Mouse (Mus musculus) frontal cortex, adult 2 months (tissue): Measurements from ENCODE around the gene Mt1. TPM values are rescaled to one million over a fixed set of nuclear protein-coding genes. Genes with fewer than 3 reads are reported as not detected.

ENCODE experiments used
- DNase-seq, 2 experiments: peaks; one replicate each; pipeline ENCODE4 v3.0.0; 2022; ENCODE audit warnings: low spot score in 1 of 2; ENCODE audit errors: extremely low spot score in 1 of 2
- polyA plus RNA-seq: library from polyadenylated mRNA; depleted of rRNA; stranded (reverse); fragments of >200 nt; gene quantifications from 2 replicates; pipeline ENCODE4 v1.2.3, GENCODE M21; 2012; rRNA removed

The Mt1 gene
- polyA plus RNA-seq, 1 experiment = 874 TPM

DNA sequence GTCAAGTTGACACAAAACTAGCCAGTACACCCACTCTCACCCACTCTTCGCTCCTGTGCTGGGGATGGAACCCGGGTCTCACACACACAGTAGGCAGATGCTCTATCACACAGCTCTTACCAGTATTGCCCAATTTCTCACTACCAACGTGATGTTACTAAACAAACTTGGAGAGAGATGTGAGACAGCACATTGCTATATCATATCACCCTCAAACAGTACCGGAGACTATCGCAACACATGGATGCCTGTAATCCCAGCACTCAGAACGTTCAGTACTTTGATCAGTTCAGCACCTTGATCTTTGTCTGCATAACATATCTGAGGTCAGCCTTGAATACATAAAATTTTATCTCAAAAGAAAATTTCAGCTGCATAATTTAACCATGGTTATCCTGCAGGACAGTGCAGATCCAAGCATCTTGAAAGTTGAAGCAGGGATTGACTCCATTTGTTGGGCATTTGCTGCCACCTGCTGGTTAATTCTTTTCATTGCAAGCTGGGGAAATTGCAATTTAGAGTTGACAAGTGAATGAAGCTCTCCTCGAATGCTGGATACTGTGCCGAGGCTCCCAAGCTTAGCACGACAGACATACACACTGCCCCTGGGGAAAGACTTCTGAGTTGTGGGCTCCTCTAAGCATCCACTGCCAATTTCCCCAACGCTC lies 20.5 kb downstream of the Mt1 start:
- peak in 1 of 2 experiments; percentile 90 for DNase-seq

GRCm38 (mm10) chr8:94204043-94204442 lies 25.2 kb downstream of the Mt1 start:
- no peak for DNase-seq

DNA sequence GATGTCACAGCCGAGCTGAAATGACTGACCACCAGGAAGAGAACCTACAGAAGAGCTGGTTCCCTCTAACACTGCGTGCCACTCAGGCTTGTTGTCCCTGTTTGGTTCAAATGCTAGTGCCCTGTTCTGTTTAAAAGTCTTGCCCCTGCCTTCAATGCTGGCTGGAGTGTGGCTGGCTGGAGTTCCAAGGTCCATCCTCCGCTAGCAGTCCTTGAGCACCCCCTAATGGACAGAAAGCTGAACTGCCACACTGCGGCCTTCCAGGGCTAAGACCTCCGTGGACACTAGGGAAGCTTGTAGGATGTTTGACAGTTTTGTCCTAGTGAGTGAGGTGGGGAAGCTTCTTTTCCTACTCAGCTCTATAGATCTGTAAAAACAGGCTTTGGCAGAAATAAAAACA lies 26.9 kb downstream of the Mt1 start:
- DNase-seq = peak in 1 of 2 experiments; percentile 81

DNA sequence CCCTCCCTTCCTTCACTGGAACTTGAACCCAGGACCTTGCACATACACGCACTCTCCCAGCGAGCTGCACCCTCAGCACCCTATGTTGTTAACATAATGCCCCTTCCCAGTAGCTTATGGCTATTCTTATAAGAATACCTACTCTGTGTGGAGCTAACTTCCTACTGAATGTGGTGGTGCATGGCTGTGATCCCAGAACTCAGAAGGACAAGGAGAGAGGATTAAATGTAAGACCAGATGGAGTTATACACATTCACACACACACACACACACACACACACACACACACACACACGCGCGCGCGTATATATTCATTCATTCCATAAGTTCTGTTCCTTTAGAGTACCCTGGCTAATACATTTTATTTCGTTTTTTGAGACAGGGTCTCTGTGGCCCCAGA lies 27.4 kb downstream of the Mt1 start:
- peak in 1 of 2 experiments; percentile 51 for DNase-seq

- DNase-seq = no peak
Observed at GRCm38 (mm10) chr8:94207491-94207890, 28.6 kb downstream of the Mt1 start.

DNA sequence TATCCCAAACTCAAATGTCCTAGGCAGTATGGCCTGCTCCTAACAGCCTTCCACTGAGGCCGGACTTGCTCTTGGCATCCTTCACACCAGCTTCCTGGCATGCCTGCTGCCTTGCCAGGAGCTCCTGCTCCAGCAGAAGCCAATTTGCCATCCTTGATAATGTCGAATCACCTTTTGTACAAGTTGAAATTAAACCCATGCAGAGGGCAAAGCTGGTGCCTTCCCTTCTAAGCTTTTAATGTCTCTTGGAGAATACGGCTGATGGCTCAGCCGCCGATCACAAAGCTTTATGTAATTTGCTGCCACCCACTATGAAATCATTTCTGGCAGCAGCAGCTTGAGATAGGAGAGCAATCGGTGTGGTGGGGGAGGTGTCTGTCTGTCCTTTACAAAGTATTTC lies 30.8 kb downstream of the Mt1 start:
- peak; percentile 63 to 83 for DNase-seq

DNA sequence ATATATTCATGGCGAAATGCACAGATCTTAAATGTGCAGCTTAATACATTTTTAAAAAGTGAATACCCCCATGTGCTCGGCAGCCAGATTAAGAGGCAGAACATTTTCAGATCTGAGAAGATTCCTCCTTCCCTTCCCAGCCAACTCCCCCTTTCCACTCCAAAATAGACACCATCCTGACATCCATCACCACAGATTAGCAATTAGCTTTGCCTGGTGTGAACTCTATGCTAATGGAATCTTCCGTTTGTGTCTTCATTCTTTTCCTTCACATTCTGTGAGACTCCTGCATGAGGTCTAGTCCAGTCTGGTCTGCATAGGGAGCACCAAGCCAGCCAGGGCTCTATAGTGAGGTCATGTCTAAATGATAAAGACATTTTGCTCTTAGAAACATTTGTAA lies 31.3 kb downstream of the Mt1 start:
- peak in 1 of 2 experiments; percentile 69 for DNase-seq

GRCm38 (mm10) chr8:94213819-94214218 lies 34.9 kb downstream of the Mt1 start:
- no peak for DNase-seq

GRCm38 (mm10) chr8:94214252-94215173 lies 35.6 kb downstream of the Mt1 start, which contains the start of gene Nup93:
Nup93 (plus strand) TSS chr8:94214564.
- DNase-seq = peak; percentile 98 to 99

DNA sequence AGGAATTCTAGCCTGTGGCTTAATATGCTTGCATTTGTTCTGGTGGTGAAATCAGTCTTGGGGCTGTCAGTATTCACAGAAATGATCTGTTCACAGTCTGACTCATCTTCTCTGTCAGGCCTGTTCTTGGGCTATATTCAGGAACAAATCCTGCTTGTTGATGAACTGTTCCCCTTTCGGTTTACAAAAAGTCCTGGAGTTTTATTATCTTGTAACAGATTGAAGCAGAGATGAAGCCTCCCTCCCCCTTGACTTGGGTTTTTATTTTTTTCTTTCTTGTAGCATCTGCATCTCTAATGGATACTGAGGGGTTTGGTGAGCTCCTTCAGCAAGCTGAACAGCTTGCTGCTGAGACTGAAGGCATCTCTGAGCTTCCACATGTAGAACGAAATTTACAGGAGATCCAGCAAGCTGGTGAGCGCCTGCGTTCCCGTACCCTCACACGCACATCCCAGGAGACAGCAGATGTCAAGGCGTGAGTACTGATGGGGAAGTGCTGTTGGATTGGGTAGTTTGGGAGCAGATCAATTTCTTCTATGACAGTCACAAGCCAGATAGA lies 48.6 kb downstream of the Mt1 start:
- DNase-seq = peak in 1 of 2 experiments; percentile 52

Other genes starting within 250 kb of the Mt1 start
- gene Amfr, start 166.2 kb upstream of the Mt1 start, polyA plus RNA-seq = 111 and 113 TPM in 2 replicates
- 31.7 and 35.4 TPM in 2 replicates for gene Nudt21, start 142.1 kb upstream of the Mt1 start, polyA plus RNA-seq
- 48.7 and 52.5 TPM in 2 replicates for gene Ogfod1, start 141.9 kb upstream of the Mt1 start, polyA plus RNA-seq
- gene Bbs2, start 80.2 kb upstream of the Mt1 start, polyA plus RNA-seq = 75.0 and 93.6 TPM in 2 replicates
- not detected in 2 replicates for gene Mt4, start 41.9 kb upstream of the Mt1 start, polyA plus RNA-seq
- gene Mt3, start 26.5 kb upstream of the Mt1 start, polyA plus RNA-seq = 1,770 and 2,382 TPM in 2 replicates
- gene Mt2, start 6.4 kb upstream of the Mt1 start, polyA plus RNA-seq = 352 and 451 TPM in 2 replicates
- gene Nup93, start 35.5 kb downstream of the Mt1 start, polyA plus RNA-seq = 32.8 and 33.6 TPM in 2 replicates
- 0.92 and 1.2 TPM in 2 replicates for gene Slc12a3, start 150.1 kb downstream of the Mt1 start, polyA plus RNA-seq
- 72.2 and 80.0 TPM in 2 replicates for gene Herpud1, start 207.4 kb downstream of the Mt1 start, polyA plus RNA-seq